Mouse (Mus musculus): ENCODE results near the gene Yipf6. TPM values are rescaled to one million over a fixed set of nuclear protein-coding genes. Genes with fewer than 3 reads are reported as not detected.
"Not testable (repeated sequence)": the region's sequence is repeated elsewhere in the genome, so short reads cannot be mapped to it uniquely, and the experiment has no call there.

Yipf6 gene
- polyA plus RNA-seq, 1 experiment from 2014 or later, result 21.0 TPM

- Histone ChIP-seq H3K27ac (no peak overlapping the region), H3K27me3 (no peaks in the 10 kb centered on the region), H3K9me3 (no peaks in the 10 kb centered on the region), H3K4me1 (no peaks in the 10 kb centered on the region), H3K9ac (no peak overlapping the region), H3K36me3 (no peaks in the 10 kb centered on the region), H3K4me2 (no peak overlapping the region), H3K4me3 (no peak overlapping the region)
- ATAC-seq (ENCODE audit: insufficient number of reproducible peaks, low FRiP score, low TSS enrichment, low read depth), result no peak
- 67% methylated on average over 4 of the region's 4 CpGs for WGBS
These were observed 22.9 kb downstream of the Yipf6 start for GRCm38 (mm10) chrX:98959050-98959449.

- Histone ChIP-seq H3K27ac (no peak overlapping the region), H3K36me3 (no peaks in the 10 kb centered on the region), H3K4me1 (no peaks in the 10 kb centered on the region), H3K9ac (no peak overlapping the region), H3K4me3 (no peak overlapping the region), H3K27me3 (0 out of 2 replicates have a peak, but pooled peaks cover 4% of the 10 kb centered on the region), H3K4me2 (no peak overlapping the region), H3K9me3 (no peaks in the 10 kb centered on the region)
- ATAC-seq (ENCODE audit: insufficient number of reproducible peaks, low FRiP score, low TSS enrichment, low read depth), result no peak
These were observed 27.6 kb downstream of the Yipf6 start for GRCm38 (mm10) chrX:98963742-98964141.

- Histone ChIP-seq H3K4me1 (no peaks in the 10 kb centered on the region), H3K9me3 (no peaks in the 10 kb centered on the region), H3K4me3 (no peak overlapping the region), H3K27me3 (0 out of 2 replicates have a peak, but pooled peaks cover 4% of the 10 kb centered on the region), H3K9ac (no peak overlapping the region), H3K4me2 (no peak overlapping the region), H3K27ac (no peak overlapping the region), H3K36me3 (no peaks in the 10 kb centered on the region)
- no peak for ATAC-seq (ENCODE audit: insufficient number of reproducible peaks, low FRiP score, low TSS enrichment, low read depth)
These were observed 28.4 kb downstream of the Yipf6 start for GRCm38 (mm10) chrX:98964513-98964912.

- H3K9me3 ChIP-seq; H3K4me2 ChIP-seq; H3K36me3 ChIP-seq; H3K9ac ChIP-seq; H3K4me1 ChIP-seq; H3K4me3 ChIP-seq; ATAC-seq (ENCODE audit: insufficient number of reproducible peaks, low FRiP score, low TSS enrichment, low read depth); H3K27ac ChIP-seq: not testable (repeated sequence)
- H3K27me3 ChIP-seq, result peaks cover 12% of the 10 kb centered on the region; the same call in 1 of the 2 replicates
- 55% methylated on average over 5 of the region's 5 CpGs for WGBS
These were observed 50.5 kb downstream of the Yipf6 start for GRCm38 (mm10) chrX:98986611-98987010.

GRCm38 (mm10) chrX:98989574-98989973 lies 53.5 kb downstream of the Yipf6 start:
- Histone ChIP-seq H3K27me3 (peaks cover 11% of the 10 kb centered on the region; the same call in 1 of the 2 replicates), H3K36me3 (no peaks in the 10 kb centered on the region), H3K4me1 (no peaks in the 10 kb centered on the region), H3K9ac (no peak overlapping the region), H3K4me2 (no peak overlapping the region), H3K9me3 (no peaks in the 10 kb centered on the region), H3K4me3 (no peak overlapping the region), H3K27ac (no peak overlapping the region)
- ATAC-seq (ENCODE audit: insufficient number of reproducible peaks, low FRiP score, low TSS enrichment, low read depth), result no peak
- 40% methylated on average over 6 of the region's 6 CpGs for WGBS

Other genes with a start within 250 kb of the Yipf6 start
- 26.3 and 28.4 TPM in 2 replicates for gene Ophn1, start 45.3 kb upstream of the Yipf6 start, polyA plus RNA-seq (2015; fragmentation: Nextera tagmentation; extraction: Ambion mirVana)
- 8.5 and 11.9 TPM in 2 replicates for gene Stard8, start 66.9 kb downstream of the Yipf6 start, polyA plus RNA-seq (2015; fragmentation: Nextera tagmentation; extraction: Ambion mirVana)
- gene Efnb1, start 199.8 kb downstream of the Yipf6 start, polyA plus RNA-seq (2015; fragmentation: Nextera tagmentation; extraction: Ambion mirVana), result 36.8 and 37.1 TPM in 2 replicates